Mouse (Mus musculus) heart, postnatal 0 days (tissue): ENCODE measurements around the gene Cmtm2b.

Source experiments
- CTCF ChIP-seq: IDR thresholded peaks from 2 replicates; pipeline ENCODE4 v1.5.1; 2016; ENCODE audit warnings: antibody characterized with exemption, control low read depth, low read depth
- EP300 ChIP-seq: IDR thresholded peaks from 2 replicates; pipeline ENCODE4 v1.6.1; 2016; ENCODE audit warnings: antibody characterized with exemption, low read depth

DNA sequence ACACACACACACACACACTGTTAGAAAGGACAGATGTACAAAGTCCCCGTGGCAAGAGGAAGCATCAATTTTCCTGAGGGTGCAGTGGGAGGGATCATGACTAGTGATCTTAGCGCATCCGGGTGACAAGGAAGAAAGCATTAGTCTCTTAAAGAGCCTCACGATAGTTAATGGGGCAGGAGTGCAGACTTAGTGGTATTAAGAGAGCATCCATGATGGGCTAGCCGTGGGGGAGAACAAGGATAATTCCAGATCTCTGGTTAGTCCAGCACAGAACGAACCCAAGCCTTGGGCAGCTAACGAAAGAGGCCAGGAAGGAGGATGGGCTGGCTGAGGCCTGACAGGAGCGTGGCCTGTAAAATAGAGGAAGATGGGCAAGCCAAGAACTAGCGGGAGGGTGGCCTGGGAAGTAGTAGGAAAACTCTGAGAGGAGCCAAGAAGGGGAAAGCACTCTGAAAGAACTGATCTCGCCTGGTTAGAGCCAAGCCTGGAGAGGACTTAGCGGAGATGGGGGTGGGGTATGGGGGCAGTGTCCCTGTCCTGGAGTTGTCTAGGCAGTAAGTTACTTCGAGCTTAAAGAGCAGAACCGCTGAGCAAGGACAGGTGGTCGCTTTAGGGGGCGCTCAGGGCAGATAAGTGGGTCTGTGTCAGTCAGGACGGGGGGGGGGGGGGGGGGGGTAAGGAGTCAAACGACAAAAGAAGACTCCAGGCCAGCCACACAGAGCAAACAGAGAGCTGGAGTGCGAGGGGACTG, 17.4 kb downstream of the Cmtm2b start, which contains the start of gene Cmtm3:
- TF ChIP-seq CTCF, result no peak
- no peak for TF ChIP-seq EP300
